Mouse (Mus musculus) lung, embryonic 16.5 days (tissue): ENCODE data around the gene Asb15. TPM values are rescaled to one million over a fixed set of nuclear protein-coding genes. Genes with fewer than 3 reads are reported as not detected.

ENCODE experiments used
- ATAC-seq: fragments of 200-750 bp; cut with Nextera tagmentation; 2 replicates; pipeline ENCODE4 v1.8.0; 2017; ENCODE audit warnings: low read depth, mild to moderate bottlenecking, moderate library complexity
- H3K27ac ChIP-seq: fragments of 300-500 bp; sonication (generic); 2 replicates; pipeline ENCODE4 v1.5.1; 2014; ENCODE audit warnings: mild to moderate bottlenecking, control low read depth, low read length
- H3K27me3 ChIP-seq: fragments of 300-500 bp; sonication (generic); 2 replicates; pipeline ENCODE4 v1.6.1; 2014; ENCODE audit warnings: low read depth, low read length, mixed read lengths; ENCODE audit not compliant: control insufficient read depth, insufficient read depth
- H3K36me3 ChIP-seq: fragments of 300-500 bp; sonication (generic); 2 replicates; pipeline ENCODE4 v1.6.1; 2014; ENCODE audit warnings: low read length; ENCODE audit not compliant: control insufficient read depth, insufficient read depth
- H3K4me1 ChIP-seq: fragments of 300-500 bp; sonication (generic); replicated peaks from 2 replicates; pipeline ENCODE4 v1.6.1; 2014; ENCODE audit warnings: low read length, mixed read lengths; ENCODE audit not compliant: control insufficient read depth, insufficient read depth
- H3K4me2 ChIP-seq: fragments of 300-500 bp; sonication (generic); 2 replicates; pipeline ENCODE4 v1.6.1; 2014; ENCODE audit warnings: low read depth, low read length, control low read depth
- H3K4me3 ChIP-seq: fragments of 300-500 bp; sonication (generic); 2 replicates; pipeline ENCODE4 v1.5.1; 2014; ENCODE audit warnings: mild to moderate bottlenecking, low read length, control low read depth
- H3K9ac ChIP-seq: fragments of 300-500 bp; sonication (generic); 2 replicates; pipeline ENCODE4 v1.6.1; 2014; ENCODE audit warnings: low read length, control low read depth
- H3K9me3 ChIP-seq: fragments of 300-500 bp; sonication (generic); 2 replicates; pipeline ENCODE4 v1.6.1; 2016; ENCODE audit warnings: low read length; ENCODE audit not compliant: control insufficient read depth
- WGBS: fragments of 180-500 bp; shearing (Covaris S2); extraction: QIAGEN DNeasy Blood & Tissue Kit; methylation state at CpG from one replicate; pipeline ENCODE4 v1.1.7; 2014; 5-methylcytosine and 5-hydroxymethylcytosine counted together
- polyA plus RNA-seq: library from polyadenylated mRNA; unstranded; fragments of >200 nt; fragmentation: Nextera tagmentation; extraction: Ambion mirVana; gene quantifications from 2 replicates; pipeline ENCODE4 v1.2.1, GENCODE M21; 2015

Asb15 gene
- 0.11 and 0.23 TPM in 2 replicates for polyA plus RNA-seq

- H3K4me1 ChIP-seq, result peaks cover 23% of the 10 kb centered on the region
- H3K36me3 ChIP-seq, result no peaks in the 10 kb centered on the region
- WGBS, result 32% methylated on average over 2 of the region's 2 CpGs
- H3K9me3 ChIP-seq, result no peaks in the 10 kb centered on the region
- ATAC-seq, result no peak
- H3K4me2 ChIP-seq, result peak within 1 kb of the TSS; percentile 70
- H3K9ac ChIP-seq, result peak within 1 kb of the TSS; percentile 74
- H3K27me3 ChIP-seq, result no peaks in the 10 kb centered on the region
- H3K27ac ChIP-seq, result no peak within 1 kb of the TSS
- peak within 1 kb of the TSS; percentile 78 for H3K4me3 ChIP-seq
Measured at GRCm38 (mm10) chr6:24528064-24528243, at the start of gene Asb15. Gene Asb15, plus strand, starts transcription at chr6:24528144.

GRCm38 (mm10) chr6:24486530-24486929 is 41.4 kb upstream of the Asb15 start:
- no peak overlapping the region for H3K9ac ChIP-seq
- H3K4me3 ChIP-seq, result no peak overlapping the region
- no peaks in the 10 kb centered on the region for H3K27me3 ChIP-seq
- H3K36me3 ChIP-seq, result no peaks in the 10 kb centered on the region
- H3K27ac ChIP-seq, result no peak overlapping the region
- H3K9me3 ChIP-seq, result no peaks in the 10 kb centered on the region
- no peaks in the 10 kb centered on the region for H3K4me1 ChIP-seq
- H3K4me2 ChIP-seq, result no peak overlapping the region
- 67% methylated on average over 5 of the region's 5 CpGs for WGBS
- no peak for ATAC-seq

- H3K27ac ChIP-seq, result no peak overlapping the region
- 0% methylated on average over 1 of the region's 1 CpGs for WGBS
- ATAC-seq, result no peak
- H3K9me3 ChIP-seq, result no peaks in the 10 kb centered on the region
- H3K4me1 ChIP-seq, result no peaks in the 10 kb centered on the region
- no peak overlapping the region for H3K4me2 ChIP-seq
- no peak overlapping the region for H3K9ac ChIP-seq
- H3K4me3 ChIP-seq, result no peak overlapping the region
- no peaks in the 10 kb centered on the region for H3K36me3 ChIP-seq
- H3K27me3 ChIP-seq, result no peaks in the 10 kb centered on the region
Measured at GRCm38 (mm10) chr6:24490341-24490740, 37.6 kb upstream of the Asb15 start.

GRCm38 (mm10) chr6:24504141-24504540 is 23.8 kb upstream of the Asb15 start:
- no peak for ATAC-seq
- H3K36me3 ChIP-seq, result no peaks in the 10 kb centered on the region
- no peaks in the 10 kb centered on the region for H3K9me3 ChIP-seq
- 51% methylated on average over 2 of the region's 2 CpGs for WGBS
- H3K4me3 ChIP-seq, result no peak overlapping the region
- H3K27me3 ChIP-seq, result no peaks in the 10 kb centered on the region
- no peak overlapping the region for H3K4me2 ChIP-seq
- no peaks in the 10 kb centered on the region for H3K4me1 ChIP-seq
- no peak overlapping the region for H3K9ac ChIP-seq
- no peak overlapping the region for H3K27ac ChIP-seq

GRCm38 (mm10) chr6:24514552-24515284 is 13.2 kb upstream of the Asb15 start, which contains the start of gene Iqub:
Gene Iqub, minus strand, starts transcription at chr6:24515067.
- H3K9me3 ChIP-seq, result no peaks in the 10 kb centered on the region
- H3K27ac ChIP-seq, result no peak within 1 kb of the TSS
- peak within 1 kb of the TSS; percentile 13; the same call in 1 of the 2 replicates for H3K9ac ChIP-seq
- H3K4me2 ChIP-seq, result peak within 1 kb of the TSS; percentile 43
- WGBS, result 15% methylated on average over 13 of the region's 13 CpGs
- H3K4me1 ChIP-seq, result peaks cover 7% of the 10 kb centered on the region
- H3K27me3 ChIP-seq, result no peaks in the 10 kb centered on the region
- H3K36me3 ChIP-seq, result peaks cover 6% of the 10 kb centered on the region
- ATAC-seq, result peak; percentile 80
- H3K4me3 ChIP-seq, result no peak within 1 kb of the TSS

GRCm38 (mm10) chr6:24516197-24516596 is 11.7 kb upstream of the Asb15 start:
- peaks cover 7% of the 10 kb centered on the region for H3K4me1 ChIP-seq
- H3K4me3 ChIP-seq, result no peak overlapping the region
- no peak overlapping the region for H3K27ac ChIP-seq
- WGBS, result 45% methylated on average over 2 of the region's 2 CpGs
- no peaks in the 10 kb centered on the region for H3K9me3 ChIP-seq
- no peak for ATAC-seq
- no peaks in the 10 kb centered on the region for H3K27me3 ChIP-seq
- no peak overlapping the region for H3K9ac ChIP-seq
- no peak overlapping the region for H3K4me2 ChIP-seq
- peaks cover 6% of the 10 kb centered on the region for H3K36me3 ChIP-seq

GRCm38 (mm10) chr6:24525705-24526104 is 2.2 kb upstream of the Asb15 start:
- H3K4me2 ChIP-seq, result no peak overlapping the region
- peaks cover 14% of the 10 kb centered on the region for H3K4me1 ChIP-seq
- H3K9me3 ChIP-seq, result no peaks in the 10 kb centered on the region
- WGBS, result 86% methylated on average over 3 of the region's 3 CpGs
- no peak overlapping the region for H3K9ac ChIP-seq
- H3K27ac ChIP-seq, result no peak overlapping the region
- H3K4me3 ChIP-seq, result no peak overlapping the region
- peaks cover 3% of the 10 kb centered on the region; the same call in 1 of the 2 replicates for H3K36me3 ChIP-seq
- no peaks in the 10 kb centered on the region for H3K27me3 ChIP-seq
- no peak for ATAC-seq

- WGBS, result under 1% methylated on average over 53 of the region's 53 CpGs
- H3K27ac ChIP-seq, result no peak within 1 kb of the TSS
- H3K9me3 ChIP-seq, result no peaks in the 10 kb centered on the region
- peak within 1 kb of the TSS; percentile 70 for H3K4me2 ChIP-seq
- peak; percentile 97 for ATAC-seq
- peaks cover 23% of the 10 kb centered on the region for H3K4me1 ChIP-seq
- H3K9ac ChIP-seq, result peak within 1 kb of the TSS; percentile 74
- H3K4me3 ChIP-seq, result peak within 1 kb of the TSS; percentile 78
- H3K36me3 ChIP-seq, result no peaks in the 10 kb centered on the region
- no peaks in the 10 kb centered on the region for H3K27me3 ChIP-seq
Measured at GRCm38 (mm10) chr6:24527155-24528063, 535 bp upstream of the Asb15 start, which contains the start of gene Ndufa5. Gene Ndufa5, minus strand, starts transcription at chr6:24528013.

- WGBS, result 6% methylated on average over 4 of the region's 4 CpGs
- ATAC-seq, result no peak
- peak overlapping the region; percentile 30 for H3K4me3 ChIP-seq
Measured at GRCm38 (mm10) chr6:24530166-24530565, 2.2 kb downstream of the Asb15 start.

More at GRCm38 (mm10) chr6:24530166-24530565, 2.2 kb downstream of the Asb15 start:
- Histone ChIP-seq H3K9me3 (no peaks in the 10 kb centered on the region), H3K4me2 (peak overlapping the region; percentile 51), H3K9ac (peak overlapping the region; percentile 17; the same call in 1 of the 2 replicates), H3K36me3 (no peaks in the 10 kb centered on the region), H3K27ac (no peak overlapping the region; the same call in 1 of the 2 replicates), H3K27me3 (no peaks in the 10 kb centered on the region), H3K4me1 (peaks cover 23% of the 10 kb centered on the region)
